Mouse (Mus musculus): ENCODE results near the gene Smc6.

Gene Smc6

GRCm38 (mm10) chr12:11300858-11301257 is 35.2 kb downstream of the Smc6 start:
- no peak for DNase-seq

DNA sequence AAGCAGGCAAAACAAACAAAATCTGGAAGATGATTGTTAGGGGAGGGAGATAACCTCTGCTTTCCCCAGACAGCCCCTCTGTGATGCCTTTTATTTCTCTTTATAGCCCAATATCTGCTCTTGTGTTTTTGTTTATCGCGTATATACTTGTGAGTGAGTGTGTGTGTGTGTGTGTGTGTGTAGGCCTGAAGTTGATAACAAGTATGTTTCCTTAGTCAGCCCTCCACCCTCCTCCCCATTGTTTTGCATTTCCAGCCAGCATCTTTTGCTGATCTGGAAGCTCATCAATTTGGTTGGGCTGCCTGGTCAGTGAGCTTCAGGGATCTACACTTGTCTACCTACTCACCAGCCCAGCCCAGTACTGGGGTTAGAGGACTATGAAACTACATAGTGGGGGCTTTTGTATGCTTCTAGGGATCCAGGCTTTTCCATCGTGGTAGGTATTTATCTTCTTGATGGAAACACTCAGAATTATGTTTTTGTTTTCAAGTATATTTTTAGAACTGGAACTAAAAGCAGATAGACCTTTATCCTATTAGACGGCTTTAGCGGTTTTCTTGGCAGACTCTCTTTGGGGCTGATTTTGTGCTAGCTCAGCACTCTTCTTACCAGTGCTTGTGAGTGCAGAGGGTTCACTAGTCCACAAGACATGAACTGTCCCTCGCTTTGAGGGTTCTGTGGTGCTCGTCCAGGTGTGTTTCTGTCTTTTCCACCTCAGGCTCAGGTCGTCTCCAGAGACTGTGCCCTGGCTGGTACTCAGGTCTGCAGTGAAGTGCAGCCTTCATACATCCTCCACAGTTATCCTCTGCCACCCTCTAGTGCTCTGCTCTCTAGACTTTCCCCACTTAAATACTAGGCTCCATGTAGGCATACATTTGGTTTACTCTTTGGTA is 41.3 kb downstream of the Smc6 start:
- DNase-seq: no peak

GRCm38 (mm10) chr12:11311106-11311505 is 45.4 kb downstream of the Smc6 start:
- DNase-seq: no peak

GRCm38 (mm10) chr12:11313840-11314239 is 48.2 kb downstream of the Smc6 start:
- no peak for DNase-seq

GRCm38 (mm10) chr12:11317671-11318070 is 52.0 kb downstream of the Smc6 start:
- no peak for DNase-seq

GRCm38 (mm10) chr12:11324480-11324879 is 58.8 kb downstream of the Smc6 start:
- no peak for DNase-seq

GRCm38 (mm10) chr12:11326483-11326882 is 60.8 kb downstream of the Smc6 start:
- no peak for DNase-seq

- DNase-seq: peak; percentile 35
These were observed 71.2 kb downstream of the Smc6 start for GRCm38 (mm10) chr12:11336845-11337244.

DNA sequence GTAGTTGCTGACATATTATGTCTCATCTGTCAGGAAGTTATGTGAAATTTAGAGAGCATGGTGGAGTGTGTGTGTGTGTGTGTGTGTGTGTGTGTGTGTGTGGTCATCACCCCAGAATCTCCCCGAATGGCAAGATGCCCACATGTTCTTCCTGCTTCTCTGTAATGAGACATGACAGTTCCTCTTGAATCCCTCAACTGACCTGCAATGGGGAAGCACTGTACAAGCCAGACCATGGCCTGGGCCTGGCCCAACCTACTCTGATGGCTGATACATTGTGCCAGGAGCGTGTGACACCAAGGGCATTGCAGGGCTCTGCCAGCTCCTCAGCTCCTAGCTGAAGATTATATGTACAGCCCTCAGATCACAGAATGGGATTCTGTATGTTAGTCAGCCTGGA is 72.6 kb downstream of the Smc6 start:
- no peak for DNase-seq

GRCm38 (mm10) chr12:11342020-11342600 is 76.4 kb downstream of the Smc6 start:
- DNase-seq: no peak

GRCm38 (mm10) chr12:11345963-11346362 is 80.3 kb downstream of the Smc6 start:
- DNase-seq: no peak

- DNase-seq: no peak
These were observed 82.7 kb downstream of the Smc6 start for GRCm38 (mm10) chr12:11348423-11348822.

DNA sequence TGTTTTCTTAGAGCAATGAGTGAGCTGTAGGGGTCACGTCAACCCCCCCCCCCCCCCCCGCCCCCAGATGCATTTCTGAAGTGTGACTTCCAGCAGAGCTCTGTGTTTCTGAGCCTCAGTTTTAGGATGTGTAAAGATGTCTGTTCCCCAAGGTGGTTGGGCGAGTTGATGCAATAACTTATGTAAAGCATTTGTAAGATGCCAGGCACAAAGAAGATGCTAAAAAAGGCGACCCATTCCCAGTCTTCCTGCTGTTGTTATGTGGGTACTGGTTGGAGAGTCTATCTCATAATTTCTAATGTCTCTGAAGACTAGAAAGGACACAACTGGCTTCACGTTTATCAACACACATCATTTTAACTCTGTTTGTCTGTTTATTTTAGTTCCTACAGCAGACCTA is 84.2 kb downstream of the Smc6 start:
- no peak for DNase-seq

- peak; percentile 86 for DNase-seq
These were observed 85.2 kb downstream of the Smc6 start for GRCm38 (mm10) chr12:11350895-11351294.

GRCm38 (mm10) chr12:11362435-11362834 is 96.7 kb downstream of the Smc6 start:
- DNase-seq: no peak

GRCm38 (mm10) chr12:11364870-11365269 is 99.2 kb downstream of the Smc6 start:
- no peak for DNase-seq

- DNase-seq: no peak
These were observed 101.5 kb downstream of the Smc6 start for GRCm38 (mm10) chr12:11367099-11367765.

Measured in cerebellum, adult 8-10 months (tissue).